Mouse (Mus musculus) liver, embryonic 12.5 days (tissue): ENCODE results near the gene Ppef1. TPM values are rescaled to one million over a fixed set of nuclear protein-coding genes. Genes with fewer than 3 reads are reported as not detected.
"Not testable (repeated sequence)": the region's sequence is repeated elsewhere in the genome, so short reads cannot be mapped to it uniquely, and the experiment has no call there.

ENCODE experiments used
- ATAC-seq: fragments of 200-750 bp; cut with Nextera tagmentation; 2 replicates; pipeline ENCODE4 v1.8.0; 2017; ENCODE audit warnings: moderate number of reproducible peaks, mild to moderate bottlenecking, moderate library complexity
- H3K27ac ChIP-seq: fragments of 300-500 bp; sonication (generic); 2 replicates; pipeline ENCODE4 v1.5.1; 2016; ENCODE audit warnings: mild to moderate bottlenecking
- H3K27me3 ChIP-seq: fragments of 300-500 bp; sonication (generic); replicated peaks from 2 replicates; pipeline ENCODE4 v1.6.1; 2016; ENCODE audit warnings: mild to moderate bottlenecking, moderate library complexity
- H3K36me3 ChIP-seq: fragments of 300-500 bp; sonication (generic); 2 replicates; pipeline ENCODE4 v1.6.1; 2016; ENCODE audit warnings: mild to moderate bottlenecking, moderate library complexity
- H3K4me1 ChIP-seq: fragments of 300-500 bp; sonication (generic); 2 replicates; pipeline ENCODE4 v1.6.1; 2016
- H3K4me2 ChIP-seq: fragments of 300-500 bp; sonication (generic); 2 replicates; pipeline ENCODE4 v1.6.1; 2016; ENCODE audit warnings: mild to moderate bottlenecking, moderate library complexity
- H3K4me3 ChIP-seq: fragments of 300-500 bp; sonication (generic); 2 replicates; pipeline ENCODE4 v1.5.1; 2016; ENCODE audit warnings: mild to moderate bottlenecking, moderate library complexity
- H3K9ac ChIP-seq: fragments of 300-500 bp; sonication (generic); 2 replicates; pipeline ENCODE4 v1.6.1; 2016; ENCODE audit warnings: mild to moderate bottlenecking, moderate library complexity
- H3K9me3 ChIP-seq: fragments of 300-500 bp; sonication (generic); replicated peaks from 2 replicates; pipeline ENCODE4 v1.6.1; 2016; ENCODE audit warnings: mild to moderate bottlenecking, moderate library complexity
- WGBS: fragments of 180-500 bp; shearing (Covaris S2); methylation state at CpG from one replicate; pipeline ENCODE4 v1.1.7; 2016; ENCODE audit not compliant: insufficient replicate concordance; 5-methylcytosine and 5-hydroxymethylcytosine counted together
- polyA plus RNA-seq: library from polyadenylated mRNA; unstranded; fragments of >200 nt; fragmentation: Nextera tagmentation; extraction: Ambion mirVana; gene quantifications from 2 replicates; pipeline ENCODE4 v1.2.1, GENCODE M21; 2016

Ppef1 gene
- polyA plus RNA-seq: 0.06 TPM in 1 of 2 replicates, not detected in the other

GRCm38 (mm10) chrX:160735650-160736049, at the start of gene Ppef1:
TSS of gene Ppef1 (minus strand) at chrX:160735765.
- Histone ChIP-seq H3K4me1 (no peaks in the 10 kb centered on the region), H3K27ac (no peak within 1 kb of the TSS), H3K27me3 (no peaks in the 10 kb centered on the region), H3K4me3 (no peak within 1 kb of the TSS), H3K36me3 (no peaks in the 10 kb centered on the region), H3K4me2 (no peak within 1 kb of the TSS), H3K9ac (no peak within 1 kb of the TSS), H3K9me3 (no peaks in the 10 kb centered on the region)
- ATAC-seq: no peak
- WGBS: 62% methylated on average over 5 of the region's 5 CpGs

- 66% methylated on average over 5 of the region's 5 CpGs for WGBS
- H3K27ac ChIP-seq: no peak overlapping the region
- ATAC-seq: no peak
Measured at GRCm38 (mm10) chrX:160782276-160782675, 46.7 kb upstream of the Ppef1 start.

GRCm38 (mm10) chrX:160773033-160773432, 37.5 kb upstream of the Ppef1 start:
- Histone ChIP-seq H3K27ac (no peak overlapping the region), H3K9me3 (no peaks in the 10 kb centered on the region), H3K4me2 (no peak overlapping the region), H3K36me3 (no peaks in the 10 kb centered on the region), H3K27me3 (peaks cover 3% of the 10 kb centered on the region; the same call in 1 of the 2 replicates), H3K9ac (no peak overlapping the region), H3K4me1 (no peaks in the 10 kb centered on the region), H3K4me3 (no peak overlapping the region)
- no peak for ATAC-seq
- WGBS: 56% methylated on average over 1 of the region's 1 CpGs

More at GRCm38 (mm10) chrX:160782276-160782675, 46.7 kb upstream of the Ppef1 start:
- H3K9me3 ChIP-seq: no peaks in the 10 kb centered on the region
- no peak overlapping the region for H3K4me3 ChIP-seq
- H3K4me1 ChIP-seq: no peaks in the 10 kb centered on the region
- no peak overlapping the region for H3K4me2 ChIP-seq
- peaks cover 9% of the 10 kb centered on the region; the same call in 1 of the 2 replicates for H3K27me3 ChIP-seq
- H3K36me3 ChIP-seq: no peaks in the 10 kb centered on the region
- H3K9ac ChIP-seq: no peak overlapping the region

- ATAC-seq, H3K9ac ChIP-seq: not testable (repeated sequence)
- WGBS: 67% methylated on average over 5 of the region's 5 CpGs
Measured at GRCm38 (mm10) chrX:160769622-160770021, 34.1 kb upstream of the Ppef1 start.

GRCm38 (mm10) chrX:160767713-160768112, 32.1 kb upstream of the Ppef1 start, which contains the start of gene Rs1:
TSS of gene Rs1 (plus strand) at chrX:160768013.
- H3K4me2 ChIP-seq: peak within 1 kb of the TSS; percentile 62
- H3K4me1 ChIP-seq: 0 out of 2 replicates have a peak, but pooled peaks cover 3% of the 10 kb centered on the region
- ATAC-seq: no peak
- H3K9ac ChIP-seq: no peak within 1 kb of the TSS
- H3K9me3 ChIP-seq: no peaks in the 10 kb centered on the region
- H3K27me3 ChIP-seq: 0 out of 2 replicates have a peak, but pooled peaks cover 3% of the 10 kb centered on the region
- H3K27ac ChIP-seq: no peak within 1 kb of the TSS
- 87% methylated on average over 2 of the region's 2 CpGs for WGBS
- no peaks in the 10 kb centered on the region for H3K36me3 ChIP-seq
- H3K4me3 ChIP-seq: peak within 1 kb of the TSS; percentile 61; the same call in 1 of the 2 replicates

More at GRCm38 (mm10) chrX:160769622-160770021, 34.1 kb upstream of the Ppef1 start:
- H3K4me2 ChIP-seq, H3K36me3 ChIP-seq, H3K27ac ChIP-seq, H3K27me3 ChIP-seq, H3K4me3 ChIP-seq, H3K4me1 ChIP-seq, H3K9me3 ChIP-seq: not testable (repeated sequence)

- 0 out of 2 replicates have a peak, but pooled peaks cover 3% of the 10 kb centered on the region for H3K27me3 ChIP-seq
- WGBS: 23% methylated on average over 15 of the region's 15 CpGs
Measured at GRCm38 (mm10) chrX:160766233-160766616, 30.7 kb upstream of the Ppef1 start.

GRCm38 (mm10) chrX:160765389-160766232, 30.0 kb upstream of the Ppef1 start:
- ATAC-seq: peak; percentile 95
- H3K9ac ChIP-seq: peak overlapping the region; percentile 58; the same call in 1 of the 2 replicates

More at GRCm38 (mm10) chrX:160766233-160766616, 30.7 kb upstream of the Ppef1 start:
- H3K4me2 ChIP-seq: peak overlapping the region; percentile 62
- H3K4me3 ChIP-seq: peak overlapping the region; percentile 61
- H3K27ac ChIP-seq: no peak overlapping the region
- H3K4me1 ChIP-seq: 0 out of 2 replicates have a peak, but pooled peaks cover 3% of the 10 kb centered on the region
- no peaks in the 10 kb centered on the region for H3K9me3 ChIP-seq
- no peaks in the 10 kb centered on the region for H3K36me3 ChIP-seq
- ATAC-seq: peak; percentile 87
- H3K9ac ChIP-seq: peak overlapping the region; percentile 62

GRCm38 (mm10) chrX:160750808-160751207, 15.2 kb upstream of the Ppef1 start:
- H3K36me3 ChIP-seq: no peaks in the 10 kb centered on the region

More at GRCm38 (mm10) chrX:160765389-160766232, 30.0 kb upstream of the Ppef1 start:
- Histone ChIP-seq H3K27me3 (no peaks in the 10 kb centered on the region), H3K4me2 (peak overlapping the region; percentile 62), H3K4me1 (0 out of 2 replicates have a peak, but pooled peaks cover 3% of the 10 kb centered on the region), H3K36me3 (no peaks in the 10 kb centered on the region), H3K27ac (no peak overlapping the region), H3K9me3 (no peaks in the 10 kb centered on the region), H3K4me3 (peak overlapping the region; percentile 61)
- 26% methylated on average over 30 of the region's 30 CpGs for WGBS

GRCm38 (mm10) chrX:160748653-160749052, 13.1 kb upstream of the Ppef1 start:
- Histone ChIP-seq H3K9me3 (no peaks in the 10 kb centered on the region), H3K4me2 (no peak overlapping the region), H3K4me1 (no peaks in the 10 kb centered on the region), H3K4me3 (no peak overlapping the region), H3K9ac (no peak overlapping the region), H3K27ac (no peak overlapping the region), H3K27me3 (no peaks in the 10 kb centered on the region), H3K36me3 (no peaks in the 10 kb centered on the region)
- ATAC-seq: no peak
- 22% methylated on average over 1 of the region's 1 CpGs for WGBS

More at GRCm38 (mm10) chrX:160750808-160751207, 15.2 kb upstream of the Ppef1 start:
- no peak overlapping the region for H3K9ac ChIP-seq
- no peak overlapping the region for H3K4me2 ChIP-seq
- no peaks in the 10 kb centered on the region for H3K9me3 ChIP-seq
- no peak overlapping the region for H3K27ac ChIP-seq
- no peak for ATAC-seq
- WGBS: 74% methylated on average over 8 of the region's 8 CpGs
- H3K4me3 ChIP-seq: no peak overlapping the region
- peaks cover 4% of the 10 kb centered on the region; the same call in 1 of the 2 replicates for H3K27me3 ChIP-seq
- H3K4me1 ChIP-seq: no peaks in the 10 kb centered on the region

GRCm38 (mm10) chrX:160745399-160745798, 9.8 kb upstream of the Ppef1 start:
- 22% methylated on average over 1 of the region's 1 CpGs for WGBS

GRCm38 (mm10) chrX:160699171-160699570, 36.4 kb downstream of the Ppef1 start:
- no peak overlapping the region for H3K4me2 ChIP-seq
- 33% methylated on average over 1 of the region's 1 CpGs for WGBS
- no peaks in the 10 kb centered on the region for H3K9me3 ChIP-seq
- H3K27ac ChIP-seq: no peak overlapping the region
- ATAC-seq: no peak
- H3K4me1 ChIP-seq: no peaks in the 10 kb centered on the region
- no peaks in the 10 kb centered on the region for H3K36me3 ChIP-seq
- H3K27me3 ChIP-seq: no peaks in the 10 kb centered on the region
- H3K9ac ChIP-seq: no peak overlapping the region
- no peak overlapping the region for H3K4me3 ChIP-seq

More at GRCm38 (mm10) chrX:160745399-160745798, 9.8 kb upstream of the Ppef1 start:
- ATAC-seq: no peak
- Histone ChIP-seq H3K4me3 (no peak overlapping the region), H3K27ac (no peak overlapping the region), H3K36me3 (no peaks in the 10 kb centered on the region), H3K4me2 (no peak overlapping the region), H3K4me1 (no peaks in the 10 kb centered on the region), H3K9me3 (no peaks in the 10 kb centered on the region), H3K9ac (no peak overlapping the region), H3K27me3 (no peaks in the 10 kb centered on the region)

GRCm38 (mm10) chrX:160691559-160691958, 44.0 kb downstream of the Ppef1 start:
- Histone ChIP-seq H3K9ac (no peak overlapping the region), H3K4me1 (no peaks in the 10 kb centered on the region), H3K9me3 (no peaks in the 10 kb centered on the region), H3K27ac (no peak overlapping the region), H3K27me3 (no peaks in the 10 kb centered on the region), H3K4me3 (no peak overlapping the region), H3K36me3 (no peaks in the 10 kb centered on the region), H3K4me2 (no peak overlapping the region)
- no peak for ATAC-seq
- WGBS: 68% methylated on average over 3 of the region's 3 CpGs
